23 mouse cellular contexts compared by ENCODE assay signal in genomic region chr10:83733725-83734124, GRCm38 (mm10). TPM values are rescaled to one million over a fixed set of nuclear protein-coding genes. Genes with fewer than 3 reads are reported as not detected.
DNase-seq lines count a peak whose midpoint lies in the region; ATAC-seq and TF ChIP-seq lines count a peak whose summit lies in the region.
"Had no signal": no experiment of that assay in that cellular context is flagged by ENCODE, and none has a peak within 500 bp of the region (broad histone marks: within the 10 kb centered on the region; RNA-seq: fewer than 3 reads in every experiment).

No protein-coding gene starts in this region.

- H3K9me3 ChIP-seq in liver, embryonic 12.5 days (replicated peaks) = peaks cover 8% of the 10 kb centered on the region; the same call in 1 of the 2 replicates
- H3K9me3 ChIP-seq in liver, embryonic 11.5 days (ENCODE audit: control insufficient read depth, low read length) = no peaks in the 10 kb centered on the region
- no peaks in the 10 kb centered on the region for H3K9me3 ChIP-seq in stomach, postnatal 0 days (ENCODE audit: control insufficient read depth, low read length)
- H3K9me3 ChIP-seq: embryonic facial prominence, embryonic 15.5 days; forebrain, embryonic 15.5 days; heart, embryonic 15.5 days; hindbrain, embryonic 13.5 days had no signal

- no peaks in the 10 kb centered on the region for H3K36me3 ChIP-seq in liver, embryonic 12.5 days
- H3K36me3 ChIP-seq in liver, embryonic 11.5 days (ENCODE audit: control insufficient read depth, insufficient read depth, low read length) = no peaks in the 10 kb centered on the region
- H3K36me3 ChIP-seq in stomach, postnatal 0 days (ENCODE audit: control insufficient read depth, insufficient read depth, low read length) = no peaks in the 10 kb centered on the region
- H3K36me3 ChIP-seq: embryonic facial prominence, embryonic 15.5 days; forebrain, embryonic 15.5 days; G1E; heart, embryonic 15.5 days had no signal

- WGBS in liver, embryonic 12.5 days (ENCODE audit: insufficient replicate concordance) = 68% methylated on average over 4 of the region's 4 CpGs
- 81% methylated on average over 4 of the region's 4 CpGs for WGBS in liver, embryonic 11.5 days
- WGBS in stomach, postnatal 0 days = 83% methylated on average over 4 of the region's 4 CpGs

- H3K27me3 ChIP-seq in liver, embryonic 12.5 days (replicated peaks) = no peaks in the 10 kb centered on the region
- H3K27me3 ChIP-seq in liver, embryonic 11.5 days (replicated peaks; ENCODE audit: control insufficient read depth, insufficient read depth, low read length) = no peaks in the 10 kb centered on the region
- no peaks in the 10 kb centered on the region for H3K27me3 ChIP-seq in stomach, postnatal 0 days (ENCODE audit: control insufficient read depth, insufficient read depth, low read length)
- H3K27me3 ChIP-seq: embryonic facial prominence, embryonic 15.5 days; forebrain, embryonic 15.5 days; heart, embryonic 15.5 days; hindbrain, embryonic 13.5 days; Patski had no signal

- DNase-seq in liver, embryonic 11.5 days (ENCODE audit: low spot score) = no peak
- peak; percentile 67 for DNase-seq in ES-CJ7 (ENCODE audit: low read depth, low spot score)
- peak; percentile 43 for DNase-seq in R1 (ENCODE audit: low read depth, low spot score)
- no peak for DNase-seq in stomach, postnatal 0 days (ENCODE audit: low spot score)
- no peak for DNase-seq in spleen, adult 18-20 months
- no peak for DNase-seq in cerebellum, postnatal 25 days
- DNase-seq: adrenal gland, adult 2 months; adrenal gland, postnatal 25 days; B cell, adult 2 months; cerebellum, adult 18-20 months; cerebellum, postnatal 10 days; embryo, embryonic 11 days; gastrocnemius, postnatal 36 days; heart, adult 11 months; heart, postnatal 14 days had no signal

- H3K4me3 ChIP-seq in liver, embryonic 12.5 days = no peak overlapping the region
- no peak overlapping the region for H3K4me3 ChIP-seq in liver, embryonic 11.5 days (ENCODE audit: low read depth, low read length)
- H3K4me3 ChIP-seq in stomach, postnatal 0 days (ENCODE audit: low read depth, low read length) = no peak overlapping the region
- H3K4me3 ChIP-seq: embryonic facial prominence, embryonic 15.5 days; forebrain, embryonic 15.5 days; heart, embryonic 15.5 days; hindbrain, embryonic 13.5 days had no signal

- no peak overlapping the region for H3K4me2 ChIP-seq in liver, embryonic 12.5 days
- no peak overlapping the region for H3K4me2 ChIP-seq in liver, embryonic 11.5 days
- no peak overlapping the region for H3K4me2 ChIP-seq in stomach, postnatal 0 days (replicated peaks; ENCODE audit: low read depth)
- H3K4me2 ChIP-seq: embryonic facial prominence, embryonic 15.5 days; forebrain, embryonic 15.5 days; heart, embryonic 15.5 days; hindbrain, embryonic 13.5 days had no signal

- TF ChIP-seq CTCF in stomach, postnatal 0 days (IDR thresholded peaks at IDR 0.05; ENCODE audit: low read depth) = no peak

- TF ChIP-seq EP300 in stomach, postnatal 0 days (optimal IDR thresholded peaks at IDR 0.05) = no peak

- H3K27ac ChIP-seq in liver, embryonic 12.5 days = no peak overlapping the region
- H3K27ac ChIP-seq in liver, embryonic 11.5 days (ENCODE audit: low read depth, low read length) = no peak overlapping the region
- no peak overlapping the region for H3K27ac ChIP-seq in stomach, postnatal 0 days (replicated peaks)
- H3K27ac ChIP-seq: embryonic facial prominence, embryonic 15.5 days; forebrain, embryonic 15.5 days; heart, embryonic 15.5 days; hindbrain, embryonic 13.5 days; hindbrain, postnatal 0 days had no signal

- H3K9ac ChIP-seq in liver, embryonic 12.5 days = no peak overlapping the region
- H3K9ac ChIP-seq in liver, embryonic 11.5 days (ENCODE audit: low read depth, low read length) = no peak overlapping the region
- H3K9ac ChIP-seq in stomach, postnatal 0 days (ENCODE audit: low read length) = no peak overlapping the region
- H3K9ac ChIP-seq: embryonic facial prominence, embryonic 15.5 days; forebrain, embryonic 15.5 days; heart, embryonic 15.5 days; hindbrain, embryonic 13.5 days had no signal

- 0 out of 2 replicates have a peak, but pooled peaks have one; percentile 42 for ATAC-seq in liver, embryonic 12.5 days
- no peak for ATAC-seq in liver, embryonic 11.5 days (replicated peaks; ENCODE audit: low FRiP score)
- ATAC-seq in stomach, postnatal 0 days (ENCODE audit: low FRiP score, low TSS enrichment) = peak; percentile 61; the same call in 1 of the 2 replicates
- ATAC-seq: forebrain, embryonic 15.5 days; hindbrain, postnatal 0 days; Patski had no signal

- no peaks in the 10 kb centered on the region for H3K4me1 ChIP-seq in liver, embryonic 12.5 days
- no peaks in the 10 kb centered on the region for H3K4me1 ChIP-seq in liver, embryonic 11.5 days (replicated peaks; ENCODE audit: control insufficient read depth, insufficient read depth, low read length)
- no peaks in the 10 kb centered on the region for H3K4me1 ChIP-seq in stomach, postnatal 0 days (replicated peaks; ENCODE audit: control insufficient read depth, insufficient read depth)
- H3K4me1 ChIP-seq: hindbrain, embryonic 13.5 days had no signal

RNA-seq across cellular contexts. Expression of gene 1500009L16Rik, which starts 11.1 kb away (rescaled TPM):
- 3.5 and 4.9 TPM in 2 replicates for polyA plus RNA-seq in liver, embryonic 12.5 days (2016; fragmentation: Nextera tagmentation; extraction: Ambion mirVana)
- polyA plus RNA-seq in liver, embryonic 11.5 days (2014; fragmentation: Nextera tagmentation; extraction: Ambion mirVana) = 7.8 and 10.0 TPM in 2 replicates
- polyA plus RNA-seq in stomach, postnatal 0 days (2015; fragmentation: Nextera tagmentation; extraction: Ambion mirVana) = 8.7 and 11.7 TPM in 2 replicates
- polyA plus RNA-seq: G1E had no signal

Comparison
In these comparisons a context has a peak if more than half of its experiments do, and no peak if none do; other contexts are left out.
1. DNase-seq: peak in ES-CJ7 (single experiment) and R1 (single experiment); none in liver, embryonic 11.5 days (single experiment), stomach, postnatal 0 days (single experiment), spleen, adult 18-20 months (0 of 2) and cerebellum, postnatal 25 days (0 of 2).